In genomic region chr1:52149934-52150346, GRCm38 (mm10) we compare ENCODE assay signal across 8 mouse cellular contexts. TPM values are rescaled to one million over a fixed set of nuclear protein-coding genes. Genes with fewer than 3 reads are reported as not detected.
DNase-seq lines count a peak whose midpoint lies in the region; ATAC-seq lines count a peak whose summit lies in the region.

No protein-coding gene starts in this region.

- H3K9ac ChIP-seq in embryonic facial prominence, embryonic 13.5 days, result no peak overlapping the region
- no peak overlapping the region for H3K9ac ChIP-seq in heart, embryonic 15.5 days
- H3K9ac ChIP-seq in midbrain, embryonic 11.5 days (ENCODE audit: low read length), result no peak overlapping the region

- peak overlapping the region; percentile 11; the same call in 1 of the 2 replicates for H3K4me2 ChIP-seq in embryonic facial prominence, embryonic 13.5 days
- peak overlapping the region; percentile 21; the same call in 1 of the 2 replicates for H3K4me2 ChIP-seq in heart, embryonic 15.5 days
- H3K4me2 ChIP-seq in midbrain, embryonic 11.5 days, result no peak overlapping the region

- no peak overlapping the region for H3K4me3 ChIP-seq in embryonic facial prominence, embryonic 13.5 days
- H3K4me3 ChIP-seq in heart, embryonic 15.5 days, result no peak overlapping the region
- H3K4me3 ChIP-seq in midbrain, embryonic 11.5 days (ENCODE audit: low read depth, low read length), result no peak overlapping the region

- peaks cover 3% of the 10 kb centered on the region; the same call in 1 of the 2 replicates for H3K27me3 ChIP-seq in embryonic facial prominence, embryonic 13.5 days
- no peaks in the 10 kb centered on the region for H3K27me3 ChIP-seq in heart, embryonic 15.5 days
- no peaks in the 10 kb centered on the region for H3K27me3 ChIP-seq in midbrain, embryonic 11.5 days (ENCODE audit: control insufficient read depth, insufficient read depth, low read length)

- no peak for ATAC-seq in embryonic facial prominence, embryonic 13.5 days (ENCODE audit: insufficient number of reproducible peaks, insufficient read depth, low FRiP score, low TSS enrichment, low read depth)
- peak; percentile 27; the same call in 1 of the 2 replicates for ATAC-seq in heart, embryonic 15.5 days (replicated peaks; ENCODE audit: insufficient number of reproducible peaks, insufficient read depth, low FRiP score, low read depth)
- ATAC-seq in midbrain, embryonic 11.5 days (ENCODE audit: low FRiP score), result peak; percentile 68

- 21% methylated on average over 9 of the region's 9 CpGs for WGBS in embryonic facial prominence, embryonic 13.5 days
- WGBS in heart, embryonic 15.5 days, result 42% methylated on average over 9 of the region's 9 CpGs
- WGBS in midbrain, embryonic 11.5 days, result 40% methylated on average over 9 of the region's 9 CpGs

- no peak overlapping the region for H3K27ac ChIP-seq in embryonic facial prominence, embryonic 13.5 days
- H3K27ac ChIP-seq in heart, embryonic 15.5 days, result peak overlapping the region; percentile 80
- H3K27ac ChIP-seq in midbrain, embryonic 11.5 days (ENCODE audit: low read depth, low read length), result no peak overlapping the region; the same call in 1 of the 2 replicates

- H3K4me1 ChIP-seq in embryonic facial prominence, embryonic 13.5 days, result peaks cover 29% of the 10 kb centered on the region
- H3K4me1 ChIP-seq in heart, embryonic 15.5 days (replicated peaks), result peaks cover 36% of the 10 kb centered on the region
- peaks cover 15% of the 10 kb centered on the region for H3K4me1 ChIP-seq in midbrain, embryonic 11.5 days (ENCODE audit: control insufficient read depth, insufficient read depth, low read length)

- H3K9me3 ChIP-seq in embryonic facial prominence, embryonic 13.5 days, result no peaks in the 10 kb centered on the region
- H3K9me3 ChIP-seq in heart, embryonic 15.5 days (replicated peaks), result no peaks in the 10 kb centered on the region
- H3K9me3 ChIP-seq in midbrain, embryonic 11.5 days (ENCODE audit: control insufficient read depth, low read length), result no peaks in the 10 kb centered on the region

- peak; percentile 26 for DNase-seq in urinary bladder, postnatal 14 days (ENCODE audit: low spot score)
- no peak for DNase-seq in urinary bladder, adult 2 months (ENCODE audit: low spot score)
- peak; percentile 46 to 64 for DNase-seq in left cerebral cortex, adult 18-20 months (ENCODE audit: low spot score in 2 of 2)
- peak; percentile 87 for DNase-seq in midbrain, embryonic 11.5 days (ENCODE audit: low spot score, missing footprints)
- DNase-seq in thymus, postnatal 25 days, result peak; percentile 67
- no peak for DNase-seq in adrenal gland, postnatal 10 days

- H3K36me3 ChIP-seq in embryonic facial prominence, embryonic 13.5 days, result peaks cover 10% of the 10 kb centered on the region
- H3K36me3 ChIP-seq in heart, embryonic 15.5 days, result no peaks in the 10 kb centered on the region
- no peaks in the 10 kb centered on the region for H3K36me3 ChIP-seq in midbrain, embryonic 11.5 days (ENCODE audit: control insufficient read depth, insufficient read depth, low read length)

RNA-seq across cellular contexts. Expression of gene Stat1, which starts 30.7 kb away (rescaled TPM):
- polyA plus RNA-seq in urinary bladder, adult 2 months (2012; rRNA removed), result 48.7 and 93.5 TPM in 2 replicates
- polyA plus RNA-seq in embryonic facial prominence, embryonic 13.5 days (2015; fragmentation: Nextera tagmentation; extraction: Ambion mirVana), result 14.9 and 17.6 TPM in 2 replicates
- polyA plus RNA-seq in heart, embryonic 15.5 days (2015; fragmentation: Nextera tagmentation; extraction: Ambion mirVana), result 23.6 and 44.5 TPM in 2 replicates
- total RNA-seq in left cerebral cortex, adult 18-20 months (2021), result 10 to 100 TPM; 17.2 to 21.9 TPM
- polyA plus RNA-seq in midbrain, embryonic 11.5 days (2014; fragmentation: Nextera tagmentation; extraction: Ambion mirVana), result 15.0 and 16.3 TPM in 2 replicates
- total RNA-seq in adrenal gland, postnatal 10 days (2021), result 10 to 100 TPM; 42.6 to 52.4 TPM

Comparison
In these comparisons a context has a peak if more than half of its experiments do, and no peak if none do; other contexts are left out.
1. DNase-seq: peak in urinary bladder, postnatal 14 days (single experiment), left cerebral cortex, adult 18-20 months (2 of 2), midbrain, embryonic 11.5 days (single experiment) and thymus, postnatal 25 days (single experiment); none in urinary bladder, adult 2 months (single experiment) and adrenal gland, postnatal 10 days (single experiment).